Mouse (Mus musculus): ENCODE measurements around the gene Fa2h.

GRCm38 (mm10) chr8:111391268-111391667 lies 2.4 kb downstream of the Fa2h start:
- TF ChIP-seq CTCF (IDR thresholded peaks at IDR 0.05) (no peak), EP300 (IDR thresholded peaks at IDR 0.05) (no peak)
